Mouse (Mus musculus) kidney, postnatal 36 days (tissue): ENCODE data around the gene Slc39a9.

Source experiments
- DNase-seq, 2 experiments: peaks; one replicate each; pipeline ENCODE4 v3.0.0; 2021 to 2022; ENCODE audit warnings: mixed read lengths in 2 of 2

The Slc39a9 gene

DNA sequence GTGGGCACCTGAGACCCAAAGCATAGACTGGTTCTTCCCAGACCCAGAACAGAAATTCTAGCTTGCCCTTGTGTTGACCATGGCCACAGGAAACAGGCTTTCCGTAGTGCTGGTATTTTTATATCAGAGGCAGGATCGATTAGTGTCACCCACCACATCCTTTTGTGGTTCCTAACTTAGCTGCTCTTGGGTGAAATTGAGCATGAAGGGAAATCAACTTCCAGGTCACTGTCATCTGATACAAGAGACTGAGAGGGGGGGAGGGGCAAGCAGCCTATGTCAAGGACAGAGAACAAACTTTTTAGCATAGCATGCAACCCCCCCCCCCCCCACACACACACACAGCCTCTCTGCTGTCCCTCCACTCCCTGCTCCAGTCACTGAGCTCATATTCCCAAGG is 75.5 kb downstream of the Slc39a9 start:
- DNase-seq = no peak

DNA sequence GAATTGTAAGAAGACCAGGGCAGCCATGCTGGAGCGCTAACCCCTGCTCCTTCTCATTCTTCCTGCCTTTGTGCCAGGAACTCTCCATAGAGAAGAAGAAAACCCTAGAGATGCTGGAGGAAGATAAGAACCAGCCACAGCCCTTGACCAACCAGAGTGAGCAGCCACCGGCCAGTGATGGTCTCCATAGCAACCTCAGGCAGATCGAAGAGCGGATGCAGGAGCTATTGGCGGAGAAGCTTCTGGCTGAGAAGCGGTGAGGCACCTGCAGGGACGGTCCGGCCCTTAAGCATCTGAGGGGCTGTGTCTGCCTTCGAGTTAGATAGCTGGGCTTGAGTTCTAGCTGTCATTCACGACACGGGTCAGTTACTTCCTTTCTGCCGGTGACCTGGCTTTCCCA is 76.8 kb downstream of the Slc39a9 start:
- DNase-seq = no peak

GRCm38 (mm10) chr12:80721458-80721857 is 77.8 kb downstream of the Slc39a9 start:
- DNase-seq = no peak

DNA sequence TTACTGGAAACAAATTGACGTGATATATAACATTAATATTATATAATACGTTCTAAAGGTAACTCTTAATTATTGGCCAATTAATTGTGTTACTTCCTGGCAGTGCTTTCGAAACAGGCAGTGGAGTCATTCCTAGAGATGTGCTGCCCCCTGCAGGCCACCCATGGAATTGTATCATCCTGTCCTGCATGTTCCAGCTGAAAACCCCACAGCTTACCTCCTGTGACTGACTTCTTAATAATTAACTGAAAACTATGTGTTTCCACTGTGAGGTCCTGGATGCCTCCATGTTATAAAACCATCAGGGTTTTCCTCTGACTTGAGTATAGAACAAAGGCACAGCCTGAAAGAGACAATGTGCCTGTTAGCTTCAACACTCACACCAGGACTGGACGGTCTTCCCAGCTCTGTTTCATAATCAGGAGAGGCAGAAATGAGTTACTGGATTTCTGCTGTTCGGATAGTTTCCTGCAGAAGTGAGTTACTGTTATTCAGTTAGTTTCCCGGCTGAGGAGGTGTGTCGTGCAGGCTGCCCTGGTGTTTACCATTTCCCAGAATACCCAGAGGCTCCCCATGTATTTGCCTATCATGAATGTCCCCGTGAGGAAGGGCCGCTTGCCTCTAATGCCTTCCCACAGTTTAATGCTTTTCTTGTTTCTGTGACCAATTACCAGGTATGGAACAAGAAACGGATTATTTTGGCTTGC is 81.3 kb downstream of the Slc39a9 start:
- DNase-seq = peak; percentile 93 to 97

DNA sequence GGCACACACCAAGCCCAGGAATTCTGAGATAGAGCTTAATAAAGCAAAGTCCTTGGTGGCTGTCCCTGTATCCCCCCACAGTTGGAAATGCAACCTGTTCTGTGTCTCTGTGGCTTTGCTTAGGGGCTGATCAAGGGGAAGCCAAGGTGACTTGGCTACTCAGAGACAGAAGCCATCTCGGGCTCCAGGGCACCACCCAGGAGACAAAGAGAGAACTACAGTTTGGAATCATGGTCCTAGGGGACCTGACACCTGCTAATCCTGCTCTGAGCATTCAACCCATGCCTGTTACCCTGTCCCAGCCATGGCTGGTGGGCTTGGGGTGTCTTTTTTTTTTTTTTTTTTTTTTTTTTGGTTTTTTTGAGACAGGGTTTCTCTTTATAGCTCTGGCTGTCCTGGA is 84.5 kb downstream of the Slc39a9 start:
- DNase-seq = no peak

DNA sequence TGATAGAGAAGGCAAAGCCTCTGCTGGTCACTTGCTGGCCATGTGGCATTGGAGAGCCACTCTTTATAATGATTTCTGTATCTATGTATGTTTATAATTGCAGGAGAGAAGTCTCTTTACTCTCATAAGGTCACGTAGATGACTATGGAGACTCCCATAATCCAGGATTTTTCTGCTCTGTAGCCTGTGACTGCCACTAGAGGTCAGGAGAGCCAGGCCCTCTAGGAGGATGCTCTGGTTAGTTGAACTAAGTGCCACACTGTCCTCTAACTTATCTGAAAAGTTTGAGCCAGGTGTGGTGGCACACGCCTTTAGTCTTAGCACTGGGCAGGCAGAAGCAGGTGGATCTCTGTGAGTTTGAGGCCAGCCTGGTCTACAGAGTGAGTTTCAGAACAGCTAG is 85.1 kb downstream of the Slc39a9 start:
- peak in 1 of 2 experiments; percentile 32 for DNase-seq

- DNase-seq = no peak
These were observed 86.3 kb downstream of the Slc39a9 start for GRCm38 (mm10) chr12:80729758-80730530.

DNA sequence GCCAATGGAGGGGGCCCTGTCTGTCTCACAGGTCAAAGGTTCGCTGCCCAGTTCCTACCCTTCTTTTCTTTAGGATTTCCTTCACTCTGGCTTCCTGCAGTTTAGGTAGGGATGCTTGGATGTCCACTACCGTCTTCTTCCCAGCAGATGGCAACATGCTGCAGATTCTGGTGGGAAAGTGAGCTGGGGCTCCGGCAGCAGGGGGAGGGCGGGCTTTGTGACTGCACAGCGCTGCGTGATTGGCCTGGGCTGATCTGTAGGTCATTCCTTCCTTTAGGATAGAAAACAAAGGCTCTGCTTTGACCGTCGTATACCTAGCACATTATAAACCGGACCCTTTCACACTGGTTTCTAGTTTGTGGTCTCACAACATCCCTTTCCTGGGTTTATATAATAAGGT is 86.9 kb downstream of the Slc39a9 start:
- DNase-seq = peak; percentile 42 to 63
